Mouse (Mus musculus): ENCODE data around the gene Cpeb3.
"Not testable (repeated sequence)": the region's sequence is repeated elsewhere in the genome, so short reads cannot be mapped to it uniquely, and the experiment has no call there.

The Cpeb3 gene

GRCm38 (mm10) chr19:37090146-37091061 is 118.0 kb downstream of the Cpeb3 start:
- no peak for DNase-seq (ENCODE audit: extremely low read depth, low read depth, low spot score)

DNA sequence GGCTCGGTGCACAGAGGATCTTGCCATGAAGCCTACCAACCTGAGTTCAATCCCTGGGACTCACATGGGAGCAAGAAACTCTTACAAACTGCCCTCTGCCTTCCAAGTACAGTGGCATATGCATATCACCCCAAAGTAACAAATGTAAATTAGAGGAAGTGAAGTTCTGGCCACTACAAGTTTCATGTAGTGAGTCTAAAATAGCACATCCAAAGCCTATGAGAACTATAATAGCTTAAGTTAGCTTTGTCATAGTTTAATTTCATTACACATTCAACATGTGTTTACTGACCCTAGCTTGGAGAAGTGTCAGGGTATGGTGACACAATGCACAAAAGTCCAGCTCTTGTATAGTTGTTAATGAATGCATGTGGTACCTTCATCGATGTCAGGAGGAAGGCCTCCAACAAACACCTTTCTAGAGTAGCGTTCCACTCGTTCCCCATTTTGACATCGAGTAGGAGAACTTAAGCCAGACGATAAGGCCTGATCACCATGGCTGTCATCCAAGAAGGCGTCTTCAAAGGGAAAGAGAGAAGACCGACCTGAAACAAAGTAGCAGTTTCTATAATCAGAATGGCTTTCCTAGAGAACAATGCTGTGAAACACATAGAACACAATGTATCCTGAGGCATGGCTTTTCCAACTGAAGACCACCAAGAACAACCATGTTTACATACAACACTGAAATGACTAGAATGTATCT is 120.2 kb downstream of the Cpeb3 start:
- DNase-seq (ENCODE audit: extremely low read depth, low read depth, low spot score), result no peak

DNA sequence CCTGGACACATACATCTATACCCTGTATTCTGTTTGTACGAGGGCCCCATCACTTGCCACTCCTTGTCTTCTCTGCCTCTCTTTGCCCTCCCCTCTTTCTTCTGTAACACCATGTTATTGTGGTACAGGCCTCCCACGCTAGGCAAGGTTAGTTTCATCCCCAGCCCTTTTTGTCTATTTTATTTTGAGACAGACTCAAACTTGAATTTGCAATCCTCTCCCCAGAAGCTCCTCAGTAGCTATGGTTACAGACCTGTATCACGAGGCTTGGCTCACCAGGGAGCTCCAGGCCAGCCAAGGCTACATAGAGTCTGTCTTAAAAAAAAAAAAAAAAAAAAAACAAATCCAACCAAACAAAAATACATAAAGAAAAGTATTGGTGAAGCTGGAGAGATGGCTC is 123.9 kb downstream of the Cpeb3 start:
- DNase-seq (ENCODE audit: extremely low read depth, low read depth, low spot score), result no peak

DNA sequence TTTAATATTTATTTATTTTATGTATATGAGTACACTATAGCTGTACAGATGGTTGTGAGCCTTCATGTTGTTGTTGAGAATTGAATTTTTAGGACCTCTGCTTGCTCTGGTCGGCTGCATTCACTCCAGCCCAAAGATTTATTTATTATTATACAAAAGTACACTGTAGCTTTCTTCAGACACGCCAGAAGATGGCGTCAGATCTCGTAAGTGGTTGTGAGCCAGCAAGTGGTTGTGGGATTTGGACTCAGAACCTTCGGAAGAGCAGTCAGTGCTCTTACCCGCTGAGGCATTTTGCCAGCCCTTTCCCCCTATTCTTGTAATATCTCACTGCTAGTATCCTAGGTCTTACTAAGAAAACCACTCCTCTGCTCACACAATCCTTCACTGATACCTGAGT is 126.9 kb downstream of the Cpeb3 start:
- no peak for DNase-seq (ENCODE audit: extremely low read depth, low read depth, low spot score)

DNA sequence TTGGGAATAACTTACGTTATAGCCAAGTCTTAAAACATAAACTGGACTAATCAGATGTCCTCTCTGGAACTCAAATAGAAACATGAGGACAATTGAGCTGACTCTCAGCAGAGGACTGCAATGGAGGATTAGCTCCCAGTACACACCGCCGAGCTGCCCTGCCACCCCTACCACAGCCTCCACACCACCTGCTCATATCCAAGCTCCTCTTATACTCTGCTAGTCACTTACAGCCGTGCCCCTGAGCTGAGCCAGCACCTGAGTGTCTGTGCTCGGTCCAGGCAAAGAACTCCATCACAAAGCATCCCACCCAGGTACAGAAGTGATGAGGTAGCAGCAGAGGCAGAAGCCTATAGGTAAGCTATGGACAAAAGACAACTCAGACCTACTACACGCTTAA is 129.2 kb downstream of the Cpeb3 start:
- DNase-seq (ENCODE audit: extremely low read depth, low read depth, low spot score), result no peak

DNA sequence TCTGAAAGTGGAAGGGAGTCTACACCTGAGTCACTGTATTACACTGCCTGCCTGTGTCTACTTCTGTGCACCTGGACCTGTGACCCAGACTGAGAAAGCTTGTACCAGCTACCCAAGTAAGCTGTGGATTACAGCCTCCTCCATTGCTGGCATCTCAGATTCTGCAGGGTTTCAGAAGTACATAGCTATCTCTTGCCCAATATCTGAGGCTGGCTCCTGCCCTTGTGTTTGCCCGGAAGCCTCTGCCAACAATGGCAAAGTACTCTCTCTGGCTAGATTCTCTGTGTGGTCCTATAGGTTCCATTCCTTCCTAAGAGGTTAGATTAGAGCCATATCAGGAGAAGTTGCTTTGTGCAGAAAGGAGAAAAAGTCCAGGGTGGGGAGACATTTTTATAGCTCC is 129.8 kb downstream of the Cpeb3 start:
- DNase-seq (ENCODE audit: extremely low read depth, low read depth, low spot score), result peak; percentile 85

DNA sequence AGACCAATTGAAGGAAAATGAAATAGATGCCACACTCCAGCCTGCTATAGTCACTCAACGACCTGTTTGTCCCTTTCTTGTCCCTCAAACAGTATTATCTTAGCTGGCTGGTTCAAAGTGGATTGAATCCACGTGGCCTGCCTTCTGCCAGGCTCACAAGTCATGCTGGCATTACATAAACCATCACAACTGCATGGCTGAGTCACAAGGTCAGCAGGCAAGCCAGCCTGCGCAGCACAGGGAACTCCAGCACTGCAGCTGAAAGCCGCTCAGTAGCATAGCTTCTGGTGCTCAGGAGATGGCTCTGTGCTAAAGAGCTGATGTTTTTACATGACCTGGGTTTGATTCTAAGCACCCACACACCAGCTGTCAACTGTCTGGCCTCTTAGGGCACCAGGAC is 130.3 kb downstream of the Cpeb3 start:
- no peak for DNase-seq (ENCODE audit: extremely low read depth, low read depth, low spot score)

DNA sequence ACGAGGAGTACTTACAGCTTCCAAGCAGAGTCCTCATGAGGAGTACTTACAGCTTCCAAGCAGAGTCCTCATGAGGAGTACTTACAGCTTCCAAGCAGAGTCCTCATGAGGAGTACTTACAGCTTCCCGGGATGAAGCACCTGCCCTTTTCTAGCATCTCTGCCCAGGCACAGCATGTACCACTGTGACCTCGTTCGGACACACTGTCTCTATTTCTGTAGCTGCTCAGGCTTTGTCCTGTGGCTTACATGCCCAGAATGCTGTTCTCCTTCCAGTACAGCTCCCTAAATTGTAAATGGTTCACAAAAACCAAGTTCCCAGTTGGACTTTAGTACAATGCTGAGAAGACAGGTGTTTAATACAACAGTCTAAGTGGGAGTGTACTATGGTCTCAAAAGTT is 131.1 kb downstream of the Cpeb3 start:
- not testable (repeated sequence) for DNase-seq (ENCODE audit: extremely low read depth, low read depth, low spot score)

DNA sequence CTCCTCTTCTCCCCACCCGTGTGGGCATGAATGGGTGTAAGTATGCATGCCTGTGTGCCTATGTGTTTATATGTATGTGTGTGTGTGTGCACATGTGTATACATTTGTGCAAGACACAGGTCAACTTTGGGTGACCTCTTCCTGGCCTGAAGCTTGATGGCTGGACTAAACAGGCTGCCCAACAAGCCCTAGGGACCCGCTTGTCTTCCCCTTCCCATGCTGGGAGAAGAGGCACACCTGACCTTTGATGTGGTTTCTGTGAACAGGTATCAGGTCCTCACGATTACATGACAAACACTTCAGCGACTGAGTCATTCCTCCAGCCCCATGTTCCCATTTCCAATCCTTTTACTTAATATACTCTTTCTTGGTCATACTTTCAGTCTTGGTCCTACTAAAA is 131.8 kb downstream of the Cpeb3 start:
- no peak for DNase-seq (ENCODE audit: extremely low read depth, low read depth, low spot score)

DNA sequence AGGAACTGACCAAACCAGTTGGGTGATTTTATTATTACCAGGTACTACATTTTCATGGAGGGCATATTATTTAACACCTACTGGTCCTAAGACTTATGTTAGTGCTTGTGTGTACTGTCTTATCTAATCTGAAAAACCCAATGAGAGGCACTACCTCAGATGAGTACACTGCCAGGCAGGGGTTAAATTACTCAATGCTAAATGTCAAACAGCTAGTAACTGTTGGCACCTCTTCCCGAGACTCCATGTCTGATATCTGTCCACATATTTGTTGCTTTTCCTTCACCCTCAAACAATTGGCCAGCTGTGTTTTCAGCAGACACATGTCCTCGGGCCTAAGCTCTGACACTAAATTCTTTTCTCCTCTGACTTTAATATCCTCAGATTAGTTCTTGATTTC is 132.3 kb downstream of the Cpeb3 start:
- DNase-seq (ENCODE audit: extremely low read depth, low read depth, low spot score), result no peak

- DNase-seq (ENCODE audit: extremely low read depth, low read depth, low spot score), result no peak
Measured at GRCm38 (mm10) chr19:37075690-37076089, 132.7 kb downstream of the Cpeb3 start.

DNA sequence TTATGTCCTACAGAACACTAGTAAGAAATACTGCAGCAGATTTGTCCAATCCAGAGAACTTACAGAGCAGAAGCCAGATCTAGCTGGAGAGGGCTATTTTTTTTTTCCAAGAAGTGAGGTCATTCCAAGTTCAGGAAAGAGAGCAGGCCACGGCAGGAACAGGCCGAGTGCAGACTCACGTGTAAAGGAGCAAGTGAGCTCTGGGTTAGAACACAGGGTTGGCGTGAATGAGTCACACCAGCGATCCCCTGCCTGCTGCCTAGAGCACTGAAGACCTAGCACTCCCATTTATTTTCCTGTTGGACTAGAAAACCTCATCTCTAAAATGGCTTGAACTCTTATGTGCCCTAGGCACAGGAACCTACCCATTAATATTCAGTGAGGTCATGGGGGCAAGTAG is 133.7 kb downstream of the Cpeb3 start:
- no peak for DNase-seq (ENCODE audit: extremely low read depth, low read depth, low spot score)

DNA sequence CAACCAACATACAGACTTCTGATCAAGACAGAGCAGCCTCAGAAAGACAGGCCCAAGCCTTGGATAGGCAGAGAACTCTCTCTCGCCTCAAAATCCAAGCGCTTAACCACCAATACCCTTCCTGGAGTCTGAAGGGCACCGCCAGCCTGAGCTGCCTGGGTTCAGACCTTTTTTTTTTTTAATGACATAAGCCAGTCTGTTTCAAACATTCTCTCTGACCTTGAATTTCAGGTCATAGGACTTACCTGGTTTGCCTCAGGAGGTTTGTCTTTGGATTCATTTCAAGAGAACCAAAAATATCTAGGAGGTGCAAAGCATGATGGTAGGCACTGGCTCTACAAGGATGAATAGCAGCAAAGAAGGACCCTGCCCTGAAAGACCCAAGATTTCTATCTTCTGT is 134.1 kb downstream of the Cpeb3 start:
- DNase-seq (ENCODE audit: extremely low read depth, low read depth, low spot score), result no peak

GRCm38 (mm10) chr19:37072871-37073629 is 135.4 kb downstream of the Cpeb3 start:
- DNase-seq (ENCODE audit: extremely low read depth, low read depth, low spot score), result no peak

- DNase-seq (ENCODE audit: extremely low read depth, low read depth, low spot score), result no peak
Measured at GRCm38 (mm10) chr19:37069243-37069642, 139.2 kb downstream of the Cpeb3 start.

DNA sequence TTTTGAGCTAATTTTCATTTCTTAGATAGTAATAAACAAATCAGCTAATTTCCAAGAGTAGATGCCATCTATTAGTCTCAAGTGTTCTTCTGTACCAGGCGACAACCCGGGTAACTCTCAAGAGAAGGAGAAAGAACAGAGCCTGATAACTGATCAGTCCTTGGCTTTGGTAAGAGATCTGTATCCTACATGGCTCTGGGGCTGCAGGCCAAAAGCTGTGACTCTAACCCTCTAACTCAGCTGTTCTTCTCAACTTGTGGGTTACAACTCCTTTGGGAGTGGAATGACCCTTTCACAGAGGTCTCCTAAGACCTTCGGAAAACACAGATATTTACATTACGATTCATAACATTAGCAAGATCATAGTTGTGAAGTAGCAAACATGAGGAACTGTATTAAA is 148.3 kb downstream of the Cpeb3 start:
- DNase-seq (ENCODE audit: extremely low read depth, low read depth, low spot score), result no peak

- DNase-seq (ENCODE audit: extremely low read depth, low read depth, low spot score), result no peak
Measured at GRCm38 (mm10) chr19:37059623-37060022, 148.8 kb downstream of the Cpeb3 start.

DNA sequence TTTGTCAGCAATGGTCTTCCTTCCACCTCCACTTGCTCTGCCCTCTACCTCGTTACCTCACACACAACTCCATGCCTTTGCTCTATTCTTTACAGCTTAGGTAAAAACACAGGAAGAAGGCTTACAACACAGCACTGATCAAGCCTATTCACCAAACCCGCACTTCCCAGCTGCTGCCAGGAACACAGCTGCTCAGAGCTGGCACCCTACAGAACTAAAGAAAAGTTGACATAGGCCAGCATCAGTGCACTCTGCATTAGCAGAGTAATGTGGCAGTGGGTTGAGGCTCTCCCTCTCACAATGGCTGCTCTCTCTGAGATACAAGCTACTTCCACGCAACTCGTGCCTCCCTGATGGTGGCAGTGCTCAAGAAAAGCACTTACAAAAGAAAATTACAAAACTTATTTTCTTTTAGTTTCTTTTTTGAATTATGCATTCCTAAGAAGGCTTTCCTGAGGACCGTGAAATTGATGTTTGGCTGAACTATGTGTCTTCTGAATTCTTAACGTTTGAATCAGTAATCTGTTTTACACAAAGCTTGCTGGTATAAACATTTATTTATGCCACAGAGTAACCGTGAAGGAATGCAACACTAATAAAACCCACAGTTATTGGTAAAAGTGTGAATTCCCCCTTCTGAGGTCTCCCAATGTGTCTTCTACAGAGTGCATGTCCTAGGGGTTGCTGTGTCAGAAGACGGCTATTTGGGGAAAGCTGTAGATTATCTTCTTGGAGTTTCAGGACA is 151.1 kb downstream of the Cpeb3 start:
- DNase-seq (ENCODE audit: extremely low read depth, low read depth, low spot score), result no peak

- no peak for DNase-seq (ENCODE audit: extremely low read depth, low read depth, low spot score)
Measured at GRCm38 (mm10) chr19:37055976-37056556, 152.3 kb downstream of the Cpeb3 start.

GRCm38 (mm10) chr19:37050643-37051345 is 157.6 kb downstream of the Cpeb3 start:
- DNase-seq (ENCODE audit: extremely low read depth, low read depth, low spot score), result no peak
